Mouse (Mus musculus): ENCODE data around the gene Ndufb11. TPM values are rescaled to one million over a fixed set of nuclear protein-coding genes. Genes with fewer than 3 reads are reported as not detected.

The Ndufb11 gene
- 117 and 150 TPM in 2 replicates for polyA plus RNA-seq (2012; rRNA removed)

DNA sequence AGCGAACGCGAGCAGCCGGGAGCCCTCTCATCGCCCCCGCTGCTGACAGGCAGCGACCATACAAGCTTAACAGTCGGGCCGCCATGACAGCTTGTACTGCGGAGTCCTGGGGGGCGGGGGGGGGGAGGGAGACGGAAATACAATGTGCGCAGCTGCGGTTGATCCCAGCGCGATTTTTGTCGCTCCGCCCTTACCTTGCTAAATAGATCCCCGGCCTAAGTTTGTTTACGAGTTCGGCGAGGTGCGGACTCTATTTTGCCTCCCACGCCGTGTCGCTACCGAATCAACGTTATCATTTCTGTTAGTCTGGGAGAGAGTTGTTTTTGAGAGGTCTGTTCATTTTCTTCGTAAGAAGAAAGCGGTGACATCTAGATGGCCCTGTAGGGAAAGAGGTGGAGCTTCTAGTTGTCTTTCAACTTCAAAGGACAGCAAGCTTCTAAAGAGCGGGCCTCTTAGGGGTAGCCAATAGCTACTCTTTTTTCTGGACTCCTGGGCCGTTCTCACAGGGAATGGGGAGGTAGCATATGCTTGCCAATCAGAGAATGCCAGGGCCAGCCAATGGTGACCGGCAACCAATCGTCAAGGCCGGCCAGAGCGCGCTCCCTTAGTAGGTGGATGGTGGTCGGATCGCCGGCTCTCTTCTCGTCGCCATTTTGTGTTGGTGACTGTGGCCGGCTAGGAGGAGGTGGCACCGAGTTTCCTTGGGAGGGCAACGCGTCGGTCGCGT lies at the start of gene Ndufb11, which contains the start of gene Rbm10:
Gene Ndufb11 (minus strand): TSS at position 444 of the 727 bp plus-strand sequence.
Gene Rbm10 (plus strand): TSS at position 328 of the 727 bp plus-strand sequence.
- H3K27ac ChIP-seq (ENCODE audit: control insufficient read depth, insufficient read depth, low read length): peak within 1 kb of the TSS; percentile 99
- peak; percentile 61 for DNase-seq
- WGBS: 1% methylated on average over 48 of the region's 49 CpGs
- no peaks in the 10 kb centered on the region for H3K27me3 ChIP-seq (ENCODE audit: control insufficient read depth, insufficient read depth, low read length)
- peaks cover 15% of the 10 kb centered on the region; the same call in 1 of the 2 replicates for H3K36me3 ChIP-seq (ENCODE audit: control insufficient read depth, insufficient read depth, low read length)
- H3K4me3 ChIP-seq (ENCODE audit: control insufficient read depth, insufficient read depth, low read length): peak within 1 kb of the TSS; percentile 96
- H3K4me1 ChIP-seq (replicated peaks; ENCODE audit: control insufficient read depth, insufficient read depth, low read length): peaks cover 8% of the 10 kb centered on the region
- TF ChIP-seq CTCF (IDR thresholded peaks at IDR 0.05; ENCODE audit: borderline replicate concordance, control insufficient read depth, extremely low read depth, insufficient read depth, low read length, poor library complexity) (no peak), POLR2A (IDR thresholded peaks at IDR 0.05; ENCODE audit: control insufficient read depth, extremely low read depth, insufficient read depth, low read length, poor library complexity) (peak; percentile 56; the same call in 1 of the 2 replicates)

DNA sequence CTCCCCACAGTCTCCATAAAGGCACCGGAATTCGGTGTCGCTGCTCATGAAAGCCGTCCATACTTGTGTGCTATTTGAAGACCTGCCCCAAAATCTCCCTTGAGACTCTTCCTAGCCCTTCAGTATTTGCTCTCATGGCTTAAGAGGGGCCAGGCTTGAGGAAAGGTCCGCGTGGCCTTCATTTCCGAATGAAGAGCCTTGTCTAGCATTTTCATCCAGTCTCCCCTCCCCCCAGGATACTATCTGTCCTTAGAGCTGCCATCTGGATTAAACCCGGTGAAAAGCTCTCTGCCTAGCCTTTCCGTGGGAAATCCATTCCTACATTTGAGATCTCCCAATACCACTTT lies 46.0 kb upstream of the Ndufb11 start:
- peaks cover 10% of the 10 kb centered on the region for H3K36me3 ChIP-seq (ENCODE audit: control insufficient read depth, insufficient read depth, low read length)
- H3K27me3 ChIP-seq (ENCODE audit: control insufficient read depth, insufficient read depth, low read length): no peaks in the 10 kb centered on the region
- H3K4me1 ChIP-seq (replicated peaks; ENCODE audit: control insufficient read depth, insufficient read depth, low read length): peaks cover 2% of the 10 kb centered on the region; the same call in 1 of the 2 replicates
- peak; percentile 3 for DNase-seq
- peak overlapping the region; percentile 100 for H3K4me3 ChIP-seq (ENCODE audit: control insufficient read depth, insufficient read depth, low read length)
- H3K27ac ChIP-seq (ENCODE audit: control insufficient read depth, insufficient read depth, low read length): peak overlapping the region; percentile 64
- no peak for TF ChIP-seq CTCF (IDR thresholded peaks at IDR 0.05; ENCODE audit: borderline replicate concordance, control insufficient read depth, extremely low read depth, insufficient read depth, low read length, poor library complexity)
- TF ChIP-seq POLR2A (IDR thresholded peaks at IDR 0.05; ENCODE audit: control insufficient read depth, extremely low read depth, insufficient read depth, low read length, poor library complexity): no peak
- WGBS: 3% methylated on average over 9 of the region's 9 CpGs

DNA sequence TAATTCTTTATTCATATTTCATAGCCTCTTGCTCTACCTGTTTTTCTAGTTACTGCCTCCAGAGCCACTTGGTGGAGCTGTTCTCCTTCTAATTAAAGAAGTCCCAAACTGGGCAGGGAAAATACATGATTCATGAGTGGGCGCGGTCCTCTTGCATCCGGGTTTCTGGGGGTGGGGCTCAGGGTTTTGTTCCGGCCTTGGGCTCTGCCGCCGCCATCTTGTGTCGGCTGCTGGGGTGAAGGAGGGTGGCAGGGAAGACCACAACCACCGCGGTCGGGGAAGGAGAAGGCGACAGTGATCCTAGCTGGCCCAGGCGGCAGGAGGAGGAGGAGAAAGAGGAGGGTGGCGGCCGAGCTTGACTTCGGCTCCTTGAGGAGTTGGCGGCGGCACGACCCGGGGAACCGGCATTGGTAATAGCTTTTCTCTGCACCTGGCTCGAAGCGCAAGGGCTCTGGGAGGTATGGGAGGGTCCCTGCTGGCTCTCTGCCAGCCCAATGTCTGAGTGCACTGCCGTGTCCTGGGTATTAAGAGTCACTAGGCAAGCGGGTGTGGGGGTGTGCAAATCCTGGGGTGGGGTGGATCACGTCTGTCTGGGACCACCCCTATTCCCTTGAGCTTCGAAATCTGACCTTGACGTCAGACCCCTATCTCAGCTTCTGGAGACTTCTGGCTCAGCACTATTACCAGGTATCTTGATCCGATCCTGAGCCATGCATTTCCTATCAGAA lies 45.5 kb upstream of the Ndufb11 start:
- WGBS: 2% methylated on average over 20 of the region's 28 CpGs
- Histone ChIP-seq H3K36me3 (ENCODE audit: control insufficient read depth, insufficient read depth, low read length) (peaks cover 4% of the 10 kb centered on the region; the same call in 1 of the 2 replicates), H3K27me3 (ENCODE audit: control insufficient read depth, insufficient read depth, low read length) (no peaks in the 10 kb centered on the region), H3K27ac (ENCODE audit: control insufficient read depth, insufficient read depth, low read length) (peak overlapping the region; percentile 64), H3K4me1 (replicated peaks; ENCODE audit: control insufficient read depth, insufficient read depth, low read length) (peaks cover 2% of the 10 kb centered on the region; the same call in 1 of the 2 replicates), H3K4me3 (ENCODE audit: control insufficient read depth, insufficient read depth, low read length) (peak overlapping the region; percentile 100)
- peak; percentile 83 for DNase-seq
- peak; percentile 45; the same call in 1 of the 2 replicates for TF ChIP-seq POLR2A (IDR thresholded peaks at IDR 0.05; ENCODE audit: control insufficient read depth, extremely low read depth, insufficient read depth, low read length, poor library complexity)
- TF ChIP-seq CTCF (IDR thresholded peaks at IDR 0.05; ENCODE audit: borderline replicate concordance, control insufficient read depth, extremely low read depth, insufficient read depth, low read length, poor library complexity): 0 out of 2 replicates have a peak, but pooled peaks have one; percentile 24

DNA sequence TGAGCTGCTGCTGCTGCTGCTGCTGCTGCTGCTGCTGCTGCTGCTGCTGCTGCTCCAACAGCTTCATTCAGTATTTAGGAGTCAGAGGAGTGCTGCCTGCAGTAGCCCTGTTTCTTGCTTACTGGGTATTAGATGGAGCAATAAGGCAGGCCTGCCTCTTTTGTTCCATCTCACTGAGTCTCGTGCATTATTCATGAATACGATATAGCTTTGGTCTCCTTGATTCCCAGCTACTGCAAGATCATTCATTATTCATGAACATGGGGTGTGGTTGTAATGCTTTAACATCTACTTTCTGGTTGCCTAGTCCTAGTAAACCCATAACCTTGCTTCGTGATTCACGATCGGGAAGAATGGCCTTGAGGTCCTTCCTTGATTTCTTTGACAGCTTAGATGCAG lies 44.9 kb upstream of the Ndufb11 start:
- Histone ChIP-seq H3K27ac (ENCODE audit: control insufficient read depth, insufficient read depth, low read length) (no peak overlapping the region), H3K27me3 (ENCODE audit: control insufficient read depth, insufficient read depth, low read length) (no peaks in the 10 kb centered on the region), H3K4me3 (ENCODE audit: control insufficient read depth, insufficient read depth, low read length) (no peak overlapping the region), H3K4me1 (replicated peaks; ENCODE audit: control insufficient read depth, insufficient read depth, low read length) (peaks cover 2% of the 10 kb centered on the region; the same call in 1 of the 2 replicates), H3K36me3 (ENCODE audit: control insufficient read depth, insufficient read depth, low read length) (no peaks in the 10 kb centered on the region)
- TF ChIP-seq POLR2A (IDR thresholded peaks at IDR 0.05; ENCODE audit: control insufficient read depth, extremely low read depth, insufficient read depth, low read length, poor library complexity): no peak
- no peak for TF ChIP-seq CTCF (IDR thresholded peaks at IDR 0.05; ENCODE audit: borderline replicate concordance, control insufficient read depth, extremely low read depth, insufficient read depth, low read length, poor library complexity)
- no peak for DNase-seq
- WGBS: 31% methylated on average over 5 of the region's 5 CpGs

DNA sequence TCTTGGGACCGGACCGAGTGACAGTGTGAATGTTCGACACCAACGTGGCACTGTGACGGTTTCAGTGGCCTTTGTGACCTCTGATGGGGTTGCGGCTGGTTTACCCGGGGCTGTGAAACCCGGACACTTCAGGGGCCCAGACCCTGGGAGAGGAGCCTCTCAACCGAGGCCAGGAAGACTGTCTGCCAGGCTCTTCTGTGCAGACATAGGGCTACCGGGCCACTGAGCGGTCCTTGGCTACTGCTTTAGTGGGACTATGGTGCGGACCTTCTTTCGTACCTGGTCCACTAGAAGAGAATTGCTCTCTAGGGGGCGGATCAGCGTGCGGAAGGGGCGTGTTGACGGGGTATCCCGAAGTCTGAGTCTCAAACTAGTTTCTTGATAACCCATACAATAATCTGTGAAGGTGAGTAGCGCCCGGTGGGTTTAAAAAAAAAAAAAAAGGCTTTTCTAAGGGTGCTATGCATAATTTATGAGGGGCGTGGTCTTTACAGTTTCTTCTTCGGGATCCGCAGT lies 41.5 kb upstream of the Ndufb11 start:
- H3K27ac ChIP-seq (ENCODE audit: control insufficient read depth, insufficient read depth, low read length): peak overlapping the region; percentile 93
- 0 out of 2 replicates have a peak, but pooled peaks cover 2% of the 10 kb centered on the region for H3K4me1 ChIP-seq (replicated peaks; ENCODE audit: control insufficient read depth, insufficient read depth, low read length)
- TF ChIP-seq CTCF (IDR thresholded peaks at IDR 0.05; ENCODE audit: borderline replicate concordance, control insufficient read depth, extremely low read depth, insufficient read depth, low read length, poor library complexity) (no peak), POLR2A (IDR thresholded peaks at IDR 0.05; ENCODE audit: control insufficient read depth, extremely low read depth, insufficient read depth, low read length, poor library complexity) (no peak)
- under 1% methylated on average over 24 of the region's 24 CpGs for WGBS
- H3K4me3 ChIP-seq (ENCODE audit: control insufficient read depth, insufficient read depth, low read length): peak overlapping the region; percentile 80
- peak; percentile 31 for DNase-seq
- no peaks in the 10 kb centered on the region for H3K36me3 ChIP-seq (ENCODE audit: control insufficient read depth, insufficient read depth, low read length)
- no peaks in the 10 kb centered on the region for H3K27me3 ChIP-seq (ENCODE audit: control insufficient read depth, insufficient read depth, low read length)

DNA sequence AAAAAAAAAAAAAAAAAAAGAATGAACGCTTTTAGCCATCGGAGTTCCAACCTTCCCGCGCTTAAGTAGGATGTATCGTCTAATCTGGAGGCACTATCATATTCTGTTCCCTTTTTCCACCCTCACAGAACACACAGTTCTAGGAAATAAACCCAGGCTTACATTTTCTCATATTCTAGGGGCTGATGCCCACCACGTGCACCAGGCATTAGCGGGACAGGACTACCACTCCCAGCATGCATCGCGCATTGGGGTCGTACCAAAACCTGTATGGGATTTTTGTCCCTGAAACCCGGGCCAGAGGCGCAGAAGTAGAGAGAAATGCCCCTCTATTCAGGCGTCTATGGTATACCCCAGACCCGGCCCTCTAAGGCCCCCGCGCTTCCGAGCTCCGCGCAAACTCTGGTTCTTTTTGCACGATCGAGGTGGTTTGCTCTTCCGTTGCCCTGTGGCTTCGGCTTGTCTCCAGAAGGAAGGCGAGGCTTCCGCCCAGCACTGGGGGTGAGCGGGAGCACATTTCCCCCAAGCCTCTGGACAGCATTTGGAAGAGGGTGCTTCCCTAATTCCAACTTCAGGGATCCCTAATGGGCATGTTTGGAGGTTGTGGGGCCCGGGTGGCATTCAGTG lies 40.7 kb upstream of the Ndufb11 start, which contains the start of gene Uba1:
Gene Uba1 (plus strand): TSS at position 301 of the 627 bp plus-strand sequence.
- peak; percentile 53; the same call in 1 of the 2 replicates for TF ChIP-seq POLR2A (IDR thresholded peaks at IDR 0.05; ENCODE audit: control insufficient read depth, extremely low read depth, insufficient read depth, low read length, poor library complexity)
- 0 out of 2 replicates have a peak, but pooled peaks have one; percentile 9 for TF ChIP-seq CTCF (IDR thresholded peaks at IDR 0.05; ENCODE audit: borderline replicate concordance, control insufficient read depth, extremely low read depth, insufficient read depth, low read length, poor library complexity)
- WGBS: under 1% methylated on average over 27 of the region's 27 CpGs
- Histone ChIP-seq H3K27me3 (ENCODE audit: control insufficient read depth, insufficient read depth, low read length) (no peaks in the 10 kb centered on the region), H3K27ac (ENCODE audit: control insufficient read depth, insufficient read depth, low read length) (peak within 1 kb of the TSS; percentile 93), H3K4me1 (replicated peaks; ENCODE audit: control insufficient read depth, insufficient read depth, low read length) (0 out of 2 replicates have a peak, but pooled peaks cover 2% of the 10 kb centered on the region), H3K4me3 (ENCODE audit: control insufficient read depth, insufficient read depth, low read length) (peak within 1 kb of the TSS; percentile 80), H3K36me3 (ENCODE audit: control insufficient read depth, insufficient read depth, low read length) (no peaks in the 10 kb centered on the region)
- DNase-seq: peak; percentile 88

Measured in thymus, adult 2 months (tissue).